Mouse (Mus musculus) retina, postnatal 1 day (tissue): ENCODE measurements at regions not wholly inside any gene's neighbourhood (a gene's known extent, or its start where the extent isn't known, plus 50 kb on each side); places are given as distances from the start of the nearest gene placed in this dataset.

Experiments
- DNase-seq: peaks from one replicate; pipeline ENCODE4 v3.0.0-alpha.2; 2012

GRCm38 (mm10) chr2:73985238-73985910 is 74.2 kb upstream of the Atp5g3 start:
- no peak for DNase-seq

GRCm38 (mm10) chr2:73983166-73983565 is 72.0 kb upstream of the Atp5g3 start:
- DNase-seq: no peak

- DNase-seq: no peak
These were observed 66.9 kb upstream of the Atp5g3 start for GRCm38 (mm10) chr2:73978072-73978471.

GRCm38 (mm10) chr2:73973774-73974173 is 62.6 kb upstream of the Atp5g3 start:
- no peak for DNase-seq

DNA sequence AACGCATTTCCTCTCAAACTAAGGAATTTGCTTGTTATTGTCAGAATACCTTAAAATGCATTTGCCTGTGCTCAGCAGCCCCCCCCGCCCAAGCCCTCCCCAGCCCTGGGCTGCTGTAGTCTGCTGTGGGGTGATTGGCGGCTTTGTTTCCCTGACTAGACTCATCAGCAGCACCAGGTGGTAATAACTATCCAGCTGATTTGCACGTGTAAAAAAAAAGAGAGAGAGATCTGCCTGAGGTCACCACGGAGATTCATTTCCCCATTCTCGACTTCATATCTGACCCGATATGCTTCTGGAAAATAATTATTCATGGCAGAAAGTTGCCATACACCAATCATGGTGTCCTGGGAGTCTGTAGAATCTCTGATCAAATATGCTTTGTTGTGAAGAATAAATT is 56.5 kb upstream of the Atp5g3 start:
- no peak for DNase-seq

DNA sequence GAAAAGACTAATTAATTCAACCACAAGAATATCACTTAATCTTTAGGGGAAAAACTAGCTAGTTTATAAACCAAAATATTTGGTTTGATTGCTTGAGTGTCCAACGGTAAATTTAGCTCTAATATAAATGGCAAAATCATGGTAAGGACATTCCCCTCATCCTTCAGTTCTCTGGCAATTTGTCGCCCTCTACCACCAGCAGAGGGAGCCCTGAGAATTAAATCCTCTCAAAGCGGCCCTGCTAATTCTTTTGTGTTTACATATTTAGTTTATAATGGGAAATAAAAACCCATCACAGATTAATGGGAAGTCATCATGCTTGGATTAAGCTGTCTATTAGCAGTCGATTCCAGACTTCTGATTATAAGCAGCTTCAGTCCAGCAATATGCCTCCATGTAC is 54.5 kb upstream of the Atp5g3 start:
- DNase-seq: peak; percentile 64
